Mouse (Mus musculus) liver, embryonic 11.5 days (tissue): ENCODE data around the gene AU040320. TPM values are rescaled to one million over a fixed set of nuclear protein-coding genes. Genes with fewer than 3 reads are reported as not detected.

Source experiments
- ATAC-seq: fragments of 200-750 bp; cut with Nextera tagmentation; replicated peaks from 2 replicates; pipeline ENCODE4 v1.8.0; 2017; ENCODE audit warnings: moderate number of reproducible peaks, mild to moderate bottlenecking, moderate TSS enrichment, moderate library complexity; ENCODE audit not compliant: low FRiP score
- DNase-seq: peaks from one replicate; pipeline ENCODE4 v3.0.0-alpha.2; 2017; ENCODE audit warnings: low spot score
- H3K27ac ChIP-seq: fragments of 300-500 bp; sonication (generic); 2 replicates; pipeline ENCODE4 v1.5.1; 2014; ENCODE audit warnings: mild to moderate bottlenecking, low read depth, low read length, control low read depth
- H3K27me3 ChIP-seq: fragments of 300-500 bp; sonication (generic); replicated peaks from 2 replicates; pipeline ENCODE4 v1.6.1; 2014; ENCODE audit warnings: low read length, mixed read lengths; ENCODE audit not compliant: control insufficient read depth, insufficient read depth
- H3K36me3 ChIP-seq: fragments of 300-500 bp; sonication (generic); 2 replicates; pipeline ENCODE4 v1.6.1; 2014; ENCODE audit warnings: mild to moderate bottlenecking, low read length, moderate library complexity, mixed read lengths; ENCODE audit not compliant: control insufficient read depth, insufficient read depth
- H3K4me1 ChIP-seq: fragments of 300-500 bp; sonication (generic); replicated peaks from 2 replicates; pipeline ENCODE4 v1.6.1; 2014; ENCODE audit warnings: low read length, mixed read lengths; ENCODE audit not compliant: control insufficient read depth, insufficient read depth
- H3K4me2 ChIP-seq: fragments of 300-500 bp; sonication (generic); 2 replicates; pipeline ENCODE4 v1.6.1; 2014; ENCODE audit warnings: mild to moderate bottlenecking, control low read depth, moderate library complexity
- H3K4me3 ChIP-seq: fragments of 300-500 bp; sonication (generic); 2 replicates; pipeline ENCODE4 v1.5.1; 2014; ENCODE audit warnings: low read depth, low read length, control low read depth
- H3K9ac ChIP-seq: fragments of 300-500 bp; sonication (generic); 2 replicates; pipeline ENCODE4 v1.6.1; 2014; ENCODE audit warnings: low read depth, low read length, control low read depth
- H3K9me3 ChIP-seq: fragments of 300-500 bp; sonication (generic); 2 replicates; pipeline ENCODE4 v1.6.1; 2016; ENCODE audit warnings: low read length, inconsistent platforms, mixed read lengths; ENCODE audit not compliant: control insufficient read depth
- WGBS: fragments of 180-500 bp; shearing (Covaris S2); extraction: QIAGEN DNeasy Blood & Tissue Kit; methylation state at CpG from one replicate; pipeline ENCODE4 v1.1.7; 2014; 5-methylcytosine and 5-hydroxymethylcytosine counted together
- polyA plus RNA-seq: library from polyadenylated mRNA; unstranded; fragments of >200 nt; fragmentation: Nextera tagmentation; extraction: Ambion mirVana; gene quantifications from 2 replicates; pipeline ENCODE4 v1.2.1, GENCODE M21; 2014

AU040320 gene
- polyA plus RNA-seq, 1 experiment from 2014 or later, result 18.7 TPM

DNA sequence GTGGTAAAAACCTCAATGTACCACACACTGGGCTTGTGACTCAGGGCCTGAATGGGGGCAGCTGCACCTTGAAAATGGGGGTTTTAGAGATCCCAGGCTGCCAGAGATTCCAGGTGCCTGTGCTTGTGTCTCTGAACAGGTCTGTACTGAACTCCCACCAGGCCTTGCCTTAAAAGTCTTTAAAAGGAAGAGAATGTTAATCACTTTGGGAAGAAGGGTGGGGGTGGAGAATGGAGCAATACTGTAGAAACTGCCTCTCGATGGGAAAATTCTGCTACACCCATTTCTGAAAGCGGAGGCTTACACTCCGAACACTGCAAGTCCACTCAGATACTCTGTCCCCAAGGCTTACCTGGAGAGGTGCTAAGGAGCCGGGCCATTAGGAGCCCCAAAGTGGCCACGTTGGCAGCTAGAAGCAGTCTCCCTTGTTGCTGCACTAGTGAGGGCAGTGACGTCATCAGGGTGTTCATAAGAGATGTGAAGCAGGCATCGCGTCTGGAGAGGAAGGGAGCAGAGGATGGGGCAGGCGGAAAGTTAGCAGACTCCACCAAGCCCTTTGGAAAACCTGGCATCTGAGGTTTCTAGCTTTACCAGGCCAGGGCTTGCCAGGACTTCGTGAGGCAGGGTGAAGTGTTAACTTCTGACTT is 7.0 kb upstream of the AU040320 start:
- ATAC-seq, result no peak
- Histone ChIP-seq H3K27ac (no peak overlapping the region), H3K9me3 (no peaks in the 10 kb centered on the region), H3K4me2 (no peak overlapping the region), H3K4me1 (0 out of 2 replicates have a peak, but pooled peaks cover 7% of the 10 kb centered on the region), H3K36me3 (peaks cover 16% of the 10 kb centered on the region; the same call in 1 of the 2 replicates), H3K4me3 (no peak overlapping the region), H3K27me3 (peaks cover 3% of the 10 kb centered on the region; the same call in 1 of the 2 replicates), H3K9ac (no peak overlapping the region)
- DNase-seq, result no peak
- 85% methylated on average over 10 of the region's 10 CpGs for WGBS

DNA sequence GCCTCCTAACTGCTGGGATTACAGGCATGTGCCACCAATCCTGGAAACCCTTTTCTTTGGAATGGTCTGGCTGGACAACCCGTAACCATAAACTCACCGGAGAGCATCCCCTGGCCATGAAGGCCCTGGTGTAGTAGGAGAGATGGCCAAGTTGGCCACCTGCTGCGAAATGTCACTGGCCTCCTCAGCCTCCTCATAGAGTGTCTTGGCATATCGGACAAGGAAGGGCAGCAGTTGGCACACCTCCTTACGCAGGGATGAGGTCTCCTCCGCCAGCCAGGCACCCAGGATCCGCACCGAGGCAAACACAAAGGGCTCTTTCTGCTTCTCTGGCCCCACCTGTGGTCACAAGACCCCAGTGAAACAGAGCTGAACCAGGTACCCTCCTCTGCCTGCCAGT is 5.0 kb upstream of the AU040320 start:
- WGBS, result 96% methylated on average over 8 of the region's 8 CpGs
- DNase-seq (no peak), ATAC-seq (no peak)
- H3K9me3 ChIP-seq, result no peaks in the 10 kb centered on the region
- peaks cover 16% of the 10 kb centered on the region; the same call in 1 of the 2 replicates for H3K36me3 ChIP-seq
- peaks cover 14% of the 10 kb centered on the region for H3K4me1 ChIP-seq
- H3K4me3 ChIP-seq, result no peak overlapping the region
- no peak overlapping the region for H3K4me2 ChIP-seq
- no peak overlapping the region for H3K27ac ChIP-seq
- H3K9ac ChIP-seq, result no peak overlapping the region
- peaks cover 3% of the 10 kb centered on the region; the same call in 1 of the 2 replicates for H3K27me3 ChIP-seq

DNA sequence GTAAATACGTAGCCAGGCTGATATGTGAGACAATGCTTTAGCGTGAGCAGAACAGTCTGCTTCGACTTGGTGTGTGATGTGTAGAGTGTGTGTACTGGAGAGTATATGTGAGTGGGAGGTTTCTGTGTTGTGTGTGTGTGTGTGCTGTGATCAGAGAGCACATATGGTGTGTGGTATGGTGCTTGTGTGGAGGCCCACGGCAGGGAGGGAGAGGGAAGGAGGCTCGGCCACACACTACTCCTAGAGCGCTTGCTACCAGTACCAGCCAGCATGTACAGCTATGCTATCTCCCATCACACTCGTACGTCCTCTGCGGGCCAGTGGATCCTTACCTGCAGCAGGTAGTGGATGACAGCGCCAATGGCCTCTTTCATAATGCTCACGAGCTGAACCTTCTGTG is 3.8 kb upstream of the AU040320 start:
- no peaks in the 10 kb centered on the region for H3K27me3 ChIP-seq
- DNase-seq (no peak), ATAC-seq (no peak)
- 87% methylated on average over 11 of the region's 11 CpGs for WGBS
- H3K9me3 ChIP-seq, result no peaks in the 10 kb centered on the region
- no peak overlapping the region for H3K4me2 ChIP-seq
- no peak overlapping the region for H3K4me3 ChIP-seq
- peaks cover 18% of the 10 kb centered on the region for H3K4me1 ChIP-seq
- no peak overlapping the region for H3K27ac ChIP-seq
- peaks cover 15% of the 10 kb centered on the region; the same call in 1 of the 2 replicates for H3K36me3 ChIP-seq
- no peak overlapping the region for H3K9ac ChIP-seq

GRCm38 (mm10) chr4:126750046-126750683 is 3.2 kb upstream of the AU040320 start:
- H3K9ac ChIP-seq, result no peak overlapping the region
- H3K4me2 ChIP-seq, result no peak overlapping the region
- no peak for DNase-seq
- H3K9me3 ChIP-seq, result no peaks in the 10 kb centered on the region
- H3K27me3 ChIP-seq, result no peaks in the 10 kb centered on the region
- H3K4me1 ChIP-seq, result peaks cover 18% of the 10 kb centered on the region
- ATAC-seq, result no peak
- H3K36me3 ChIP-seq, result peaks cover 10% of the 10 kb centered on the region; the same call in 1 of the 2 replicates
- no peak overlapping the region for H3K4me3 ChIP-seq
- H3K27ac ChIP-seq, result no peak overlapping the region
- WGBS, result 91% methylated on average over 26 of the region's 26 CpGs

GRCm38 (mm10) chr4:126750863-126751555 is 2.3 kb upstream of the AU040320 start:
- 86% methylated on average over 8 of the region's 8 CpGs for WGBS
- H3K4me3 ChIP-seq, result no peak overlapping the region
- H3K9ac ChIP-seq, result no peak overlapping the region
- no peaks in the 10 kb centered on the region for H3K27me3 ChIP-seq
- DNase-seq (no peak), ATAC-seq (no peak)
- no peaks in the 10 kb centered on the region for H3K9me3 ChIP-seq
- peaks cover 18% of the 10 kb centered on the region for H3K4me1 ChIP-seq
- peaks cover 10% of the 10 kb centered on the region; the same call in 1 of the 2 replicates for H3K36me3 ChIP-seq
- no peak overlapping the region for H3K27ac ChIP-seq
- no peak overlapping the region for H3K4me2 ChIP-seq

DNA sequence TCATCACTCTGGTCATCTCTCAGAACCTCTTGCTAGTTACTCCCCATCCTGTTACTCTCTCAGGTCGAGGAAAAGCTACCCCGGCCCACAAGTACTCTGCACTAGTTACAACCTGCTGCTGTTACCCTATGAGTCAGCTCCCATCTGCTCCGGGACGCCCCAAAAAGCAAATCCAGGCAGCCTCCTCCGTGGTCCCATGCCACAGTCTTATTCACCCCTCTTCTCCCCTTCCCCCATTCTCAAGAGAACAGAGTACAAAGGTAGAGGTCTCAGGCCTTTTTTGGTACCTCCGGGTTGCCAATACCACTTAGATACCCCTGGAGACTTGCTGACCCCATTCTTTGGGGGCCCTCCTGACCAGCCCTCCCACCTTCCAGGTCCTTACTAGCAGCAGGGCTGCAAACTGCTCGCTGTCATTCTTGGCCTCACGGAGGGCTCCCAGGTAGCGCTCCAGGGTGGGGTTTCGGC is 1.8 kb upstream of the AU040320 start:
- H3K9me3 ChIP-seq, result no peaks in the 10 kb centered on the region
- 68% methylated on average over 10 of the region's 10 CpGs for WGBS
- ATAC-seq (no peak), DNase-seq (peak; percentile 31)
- H3K27ac ChIP-seq, result no peak overlapping the region
- peaks cover 10% of the 10 kb centered on the region; the same call in 1 of the 2 replicates for H3K36me3 ChIP-seq
- no peaks in the 10 kb centered on the region for H3K27me3 ChIP-seq
- no peak overlapping the region for H3K9ac ChIP-seq
- H3K4me1 ChIP-seq, result peaks cover 18% of the 10 kb centered on the region
- no peak overlapping the region for H3K4me3 ChIP-seq
- peak overlapping the region; percentile 99 for H3K4me2 ChIP-seq

DNA sequence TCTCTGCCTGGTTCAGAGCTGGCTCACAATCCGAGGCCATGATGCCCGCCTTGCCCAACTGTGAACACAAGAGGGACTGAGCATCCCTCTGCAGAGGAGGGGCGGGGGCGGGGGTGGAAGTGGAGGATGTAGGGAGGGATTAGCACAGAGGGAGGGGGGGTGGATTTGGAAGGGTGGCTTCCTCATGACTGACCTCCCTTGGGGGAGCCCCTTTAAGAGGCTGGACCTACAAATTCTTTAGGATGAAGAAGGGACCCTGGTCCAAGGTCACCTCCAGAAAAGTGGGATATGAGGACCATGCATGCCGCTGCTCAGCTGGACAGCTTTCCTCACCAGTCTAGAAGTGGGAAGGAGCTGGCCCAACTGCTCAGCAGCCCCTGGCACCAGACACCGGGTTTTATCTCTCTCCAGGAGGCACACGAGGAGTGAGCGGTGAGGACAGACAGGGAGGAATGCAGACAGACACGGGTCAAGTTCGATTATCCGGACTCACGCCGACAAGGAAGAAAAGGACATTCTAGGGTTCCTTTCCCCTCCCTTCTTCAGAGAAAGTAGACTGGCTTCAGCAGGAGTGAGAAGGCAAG is 1.2 kb upstream of the AU040320 start:
- H3K9me3 ChIP-seq, result no peaks in the 10 kb centered on the region
- H3K27ac ChIP-seq, result no peak overlapping the region
- peaks cover 8% of the 10 kb centered on the region; the same call in 1 of the 2 replicates for H3K36me3 ChIP-seq
- DNase-seq (peak; percentile 44), ATAC-seq (no peak)
- peak overlapping the region; percentile 88 for H3K4me3 ChIP-seq
- peak overlapping the region; percentile 99 for H3K4me2 ChIP-seq
- peaks cover 18% of the 10 kb centered on the region for H3K4me1 ChIP-seq
- H3K9ac ChIP-seq, result peak overlapping the region; percentile 86
- 16% methylated on average over 13 of the region's 13 CpGs for WGBS
- H3K27me3 ChIP-seq, result no peaks in the 10 kb centered on the region

GRCm38 (mm10) chr4:126752608-126753141 is 669 bp upstream of the AU040320 start:
- DNase-seq (peak; percentile 51), ATAC-seq (0 out of 2 replicates have a peak, but pooled peaks have one; percentile 1)
- Histone ChIP-seq H3K9ac (peak overlapping the region; percentile 86), H3K4me3 (peak overlapping the region; percentile 88), H3K9me3 (no peaks in the 10 kb centered on the region), H3K4me1 (peaks cover 18% of the 10 kb centered on the region), H3K27ac (no peak overlapping the region), H3K27me3 (no peaks in the 10 kb centered on the region), H3K4me2 (peak overlapping the region; percentile 99), H3K36me3 (peaks cover 7% of the 10 kb centered on the region; the same call in 1 of the 2 replicates)
- under 1% methylated on average over 23 of the region's 23 CpGs for WGBS
